Mouse (Mus musculus) stomach, embryonic 16.5 days (tissue): ENCODE data around the gene Mx1. TPM values are rescaled to one million over a fixed set of nuclear protein-coding genes. Genes with fewer than 3 reads are reported as not detected.

ENCODE experiments used
- ATAC-seq: fragments of 200-750 bp; cut with Nextera tagmentation; 2 replicates; pipeline ENCODE4 v1.8.0; 2017; ENCODE audit warnings: moderate number of reproducible peaks, moderate TSS enrichment; ENCODE audit not compliant: insufficient read depth, low FRiP score
- H3K27ac ChIP-seq: fragments of 300-500 bp; sonication (generic); 2 replicates; pipeline ENCODE4 v1.5.1; 2014; ENCODE audit warnings: low read length
- H3K27me3 ChIP-seq: fragments of 300-500 bp; sonication (generic); 2 replicates; pipeline ENCODE4 v1.6.1; 2014; ENCODE audit warnings: low read length, control low read depth, mixed read lengths; ENCODE audit not compliant: control insufficient read depth, insufficient read depth
- H3K36me3 ChIP-seq: fragments of 300-500 bp; sonication (generic); 2 replicates; pipeline ENCODE4 v1.6.1; 2014; ENCODE audit warnings: low read length; ENCODE audit not compliant: control insufficient read depth, insufficient read depth
- H3K4me1 ChIP-seq: fragments of 300-500 bp; sonication (generic); 2 replicates; pipeline ENCODE4 v1.6.1; 2014; ENCODE audit warnings: low read length, control low read depth, mixed read lengths; ENCODE audit not compliant: control insufficient read depth, insufficient read depth
- H3K4me2 ChIP-seq: fragments of 300-500 bp; sonication (generic); 2 replicates; pipeline ENCODE4 v1.6.1; 2014; ENCODE audit warnings: low read depth, low read length, mixed read lengths
- H3K4me3 ChIP-seq: fragments of 300-500 bp; sonication (generic); replicated peaks from 2 replicates; pipeline ENCODE4 v1.5.1; 2014; ENCODE audit warnings: mild to moderate bottlenecking, low read length
- H3K9ac ChIP-seq: fragments of 300-500 bp; sonication (generic); 2 replicates; pipeline ENCODE4 v1.6.1; 2014; ENCODE audit warnings: low read length
- H3K9me3 ChIP-seq: fragments of 300-500 bp; sonication (generic); replicated peaks from 2 replicates; pipeline ENCODE4 v1.6.1; 2016; ENCODE audit warnings: low read length, control low read depth; ENCODE audit not compliant: control insufficient read depth
- WGBS: fragments of 180-500 bp; shearing (Covaris S2); extraction: QIAGEN DNeasy Blood & Tissue Kit; methylation state at CpG from one replicate; pipeline ENCODE4 v1.1.7; 2014; 5-methylcytosine and 5-hydroxymethylcytosine counted together
- polyA plus RNA-seq: library from polyadenylated mRNA; unstranded; fragments of >200 nt; fragmentation: Nextera tagmentation; extraction: Ambion mirVana; gene quantifications from 2 replicates; pipeline ENCODE4 v1.2.1, GENCODE M21; 2015

Gene Mx1
- polyA plus RNA-seq, 1 experiment from 2014 or later = 0.31 TPM

DNA sequence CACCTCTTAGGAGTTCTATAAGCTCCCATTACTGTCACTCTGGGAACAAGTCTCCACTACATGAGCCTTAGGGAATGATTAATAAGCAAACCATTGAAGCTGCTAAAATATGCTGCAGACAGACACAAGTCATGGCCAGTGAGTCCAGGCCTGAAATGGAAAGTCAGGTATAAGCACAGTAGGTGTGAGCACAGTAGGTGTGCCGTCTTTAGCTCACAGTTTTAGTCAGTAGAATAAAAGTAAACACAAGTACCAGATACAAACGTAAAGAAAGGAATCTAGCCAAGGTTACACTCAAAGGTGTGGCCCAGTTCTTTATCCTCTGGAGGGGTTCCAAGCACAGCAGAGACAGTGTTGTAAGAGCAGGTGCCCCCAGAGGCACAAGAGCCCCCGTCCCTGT, 4.8 kb upstream of the Mx1 start:
- WGBS = 44% methylated on average over 3 of the region's 3 CpGs
- ATAC-seq = 0 out of 2 replicates have a peak, but pooled peaks have one; percentile 2

DNA sequence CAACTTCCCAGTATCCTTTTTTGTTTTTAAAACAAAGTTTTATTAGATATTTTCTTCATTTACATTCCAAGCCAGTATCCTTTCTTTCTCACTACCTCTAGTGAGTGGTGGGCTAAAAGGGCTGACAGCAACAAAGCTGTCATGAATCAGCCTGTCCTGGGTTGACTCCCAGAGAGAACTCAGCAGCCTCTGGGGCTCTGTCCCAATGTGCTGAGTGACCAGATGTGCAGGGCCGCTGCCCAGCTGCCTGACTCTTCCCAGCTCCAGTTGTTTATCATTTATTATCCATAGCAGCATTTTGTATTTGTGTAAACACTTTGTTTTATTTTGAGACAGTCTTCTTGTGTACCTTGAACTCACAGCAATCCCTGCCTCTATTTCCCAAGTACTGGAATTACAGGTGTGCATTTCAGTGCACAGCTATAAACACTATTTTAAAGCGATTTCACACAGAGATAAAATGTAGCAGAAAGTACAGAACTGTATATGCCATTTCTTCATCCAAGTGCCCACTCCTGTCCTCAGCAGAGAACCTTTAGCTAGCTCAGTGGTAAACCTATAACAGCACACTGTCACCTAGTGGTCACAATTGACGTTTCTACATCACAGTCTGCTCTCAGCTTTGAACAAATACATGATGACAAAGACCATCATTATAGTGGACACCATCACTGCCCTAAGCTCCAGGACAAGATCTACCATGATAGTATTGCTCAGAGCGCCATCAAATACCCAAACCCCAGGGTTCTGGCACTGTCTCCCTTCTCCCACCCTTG, 3.7 kb upstream of the Mx1 start:
- Histone ChIP-seq H3K4me1 (peaks cover 3% of the 10 kb centered on the region; the same call in 1 of the 2 replicates), H3K9me3 (no peaks in the 10 kb centered on the region), H3K27me3 (no peaks in the 10 kb centered on the region), H3K27ac (no peak overlapping the region), H3K4me3 (no peak overlapping the region), H3K4me2 (no peak overlapping the region), H3K36me3 (no peaks in the 10 kb centered on the region), H3K9ac (no peak overlapping the region)
- 49% methylated on average over 4 of the region's 4 CpGs for WGBS
- ATAC-seq = no peak

More for the DNA sequence above, 4.8 kb upstream of the Mx1 start:
- Histone ChIP-seq H3K4me3 (no peak overlapping the region), H3K9ac (no peak overlapping the region), H3K4me1 (peaks cover 3% of the 10 kb centered on the region; the same call in 1 of the 2 replicates), H3K27ac (peak overlapping the region; percentile 22; the same call in 1 of the 2 replicates), H3K4me2 (no peak overlapping the region), H3K36me3 (no peaks in the 10 kb centered on the region), H3K9me3 (no peaks in the 10 kb centered on the region), H3K27me3 (no peaks in the 10 kb centered on the region)

DNA sequence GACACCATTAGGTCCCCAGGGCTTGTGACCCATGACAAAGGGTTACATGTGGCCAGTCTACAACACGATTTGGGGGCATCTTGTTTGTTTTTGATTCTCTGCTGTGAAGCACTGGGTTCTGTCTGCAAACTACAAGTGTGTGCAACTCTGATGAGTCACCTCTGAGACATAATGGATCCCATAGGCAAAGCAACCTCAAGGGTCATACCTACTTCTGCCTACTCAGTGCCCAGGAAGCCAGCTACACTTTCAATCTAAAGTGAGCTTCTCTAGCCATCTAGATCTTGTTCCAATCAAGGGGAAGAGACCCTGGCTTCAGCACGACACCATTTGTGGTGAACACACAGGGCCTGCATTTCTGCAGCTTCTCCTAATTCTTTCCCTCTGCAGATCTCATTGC, 1.4 kb downstream of the Mx1 start:
- H3K27me3 ChIP-seq = no peaks in the 10 kb centered on the region
- H3K4me3 ChIP-seq = no peak overlapping the region
- no peak overlapping the region for H3K27ac ChIP-seq
- ATAC-seq = no peak
- H3K36me3 ChIP-seq = no peaks in the 10 kb centered on the region
- no peaks in the 10 kb centered on the region for H3K9me3 ChIP-seq
- no peak overlapping the region for H3K4me2 ChIP-seq
- peaks cover 3% of the 10 kb centered on the region; the same call in 1 of the 2 replicates for H3K4me1 ChIP-seq
- 67% methylated on average over 2 of the region's 2 CpGs for WGBS
- H3K9ac ChIP-seq = no peak overlapping the region

DNA sequence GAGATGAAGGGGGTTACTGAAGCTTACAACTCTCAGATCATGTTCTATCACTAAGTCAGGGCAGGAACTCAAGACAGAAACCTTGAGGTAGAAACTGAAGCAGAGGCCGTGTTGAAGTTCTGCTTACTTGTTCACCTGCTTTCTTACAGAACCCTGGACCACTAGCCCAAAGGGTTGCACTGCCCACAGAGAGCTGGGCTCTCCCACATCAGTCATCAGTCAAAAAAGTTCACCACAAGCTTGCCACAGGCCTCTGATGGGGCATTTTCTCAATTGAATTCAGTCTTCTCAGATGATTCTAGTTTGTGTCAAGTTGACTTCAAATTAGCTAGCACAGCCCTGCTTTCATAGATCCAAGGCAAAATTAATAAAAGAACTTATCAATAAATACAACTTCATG, 2.9 kb downstream of the Mx1 start:
- Histone ChIP-seq H3K9me3 (no peaks in the 10 kb centered on the region), H3K27ac (no peak overlapping the region), H3K9ac (no peak overlapping the region), H3K4me3 (no peak overlapping the region), H3K4me2 (no peak overlapping the region), H3K27me3 (no peaks in the 10 kb centered on the region), H3K36me3 (no peaks in the 10 kb centered on the region), H3K4me1 (peaks cover 3% of the 10 kb centered on the region; the same call in 1 of the 2 replicates)
- WGBS = 58% methylated on average over 1 of the region's 1 CpGs
- ATAC-seq = no peak

DNA sequence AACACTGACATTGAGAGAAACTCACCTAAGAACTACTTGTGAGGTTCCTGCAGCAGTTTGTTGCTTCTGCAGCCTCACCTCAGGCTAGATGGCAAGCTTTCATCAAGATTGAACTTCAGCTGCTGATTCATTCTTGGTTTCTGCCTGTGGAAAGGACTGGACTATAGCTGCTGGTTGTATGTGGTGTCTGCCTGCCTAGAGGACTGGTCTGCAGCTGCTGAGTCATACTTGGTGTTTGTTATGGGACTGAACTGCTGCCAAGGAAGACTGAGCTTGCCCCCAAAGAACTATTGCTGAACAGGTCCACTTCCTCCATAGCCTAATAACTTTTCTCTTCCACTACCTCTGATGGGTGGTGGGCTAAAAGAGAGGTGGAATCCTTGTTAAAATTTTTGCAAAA, 15.3 kb downstream of the Mx1 start:
- Histone ChIP-seq H3K4me3 (no peak overlapping the region), H3K4me2 (no peak overlapping the region), H3K36me3 (no peaks in the 10 kb centered on the region), H3K4me1 (no peaks in the 10 kb centered on the region), H3K27me3 (no peaks in the 10 kb centered on the region), H3K9ac (no peak overlapping the region), H3K9me3 (no peaks in the 10 kb centered on the region), H3K27ac (no peak overlapping the region)
- no peak for ATAC-seq

DNA sequence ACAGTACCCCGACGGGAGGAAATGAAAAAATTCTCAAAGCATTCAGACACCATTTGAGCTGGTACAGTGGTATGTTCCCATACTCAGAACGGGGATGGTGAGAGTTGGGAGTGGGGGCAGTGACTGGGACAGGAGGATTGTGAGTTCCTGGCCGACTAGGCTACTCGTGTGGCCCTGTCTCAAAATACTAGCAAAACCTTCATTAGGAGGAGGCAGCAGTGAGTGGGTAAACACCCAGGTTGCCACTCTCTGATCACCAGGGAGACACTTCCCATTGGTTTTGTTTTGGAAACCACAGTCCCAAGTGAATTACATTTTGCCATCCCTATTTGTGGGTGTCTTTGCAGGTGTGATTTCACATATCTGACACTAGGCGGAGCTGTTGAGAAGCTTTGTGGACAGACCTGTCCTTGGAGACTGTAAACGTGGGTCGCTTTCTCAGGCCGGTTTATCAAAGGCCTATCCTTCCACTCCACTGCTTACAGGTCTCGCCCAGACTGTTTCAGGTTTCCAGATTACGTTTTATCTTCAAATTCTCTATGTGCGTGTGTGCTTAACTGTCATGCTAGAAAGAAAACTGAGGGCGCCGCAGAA, 18.9 kb downstream of the Mx1 start:
- Histone ChIP-seq H3K4me3 (no peak overlapping the region), H3K4me1 (no peaks in the 10 kb centered on the region), H3K9ac (no peak overlapping the region), H3K27me3 (no peaks in the 10 kb centered on the region), H3K36me3 (no peaks in the 10 kb centered on the region), H3K27ac (no peak overlapping the region), H3K4me2 (no peak overlapping the region), H3K9me3 (no peaks in the 10 kb centered on the region)
- WGBS = 47% methylated on average over 14 of the region's 14 CpGs
- peak; percentile 58 for ATAC-seq

DNA sequence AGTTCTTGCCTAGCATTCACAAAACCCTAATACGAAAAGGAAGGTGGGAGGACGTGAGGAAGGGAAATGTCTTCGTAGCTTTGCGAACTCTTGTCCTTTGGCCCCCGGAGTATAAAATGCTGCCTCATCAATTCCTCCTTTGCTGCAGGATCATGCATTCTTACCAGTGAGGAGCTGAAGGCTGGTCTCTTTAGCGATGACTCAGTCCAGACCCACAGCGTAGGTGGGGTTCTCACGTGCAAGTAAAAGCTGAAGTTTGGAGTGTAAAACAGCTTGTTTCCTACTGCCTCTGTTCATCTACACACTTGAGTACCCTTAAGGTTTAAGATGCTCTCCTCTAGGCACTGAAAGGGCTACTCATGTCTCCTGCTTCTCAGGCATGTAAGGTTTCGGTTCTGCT, 20.7 kb downstream of the Mx1 start:
- Histone ChIP-seq H3K4me2 (no peak overlapping the region), H3K9ac (no peak overlapping the region), H3K27me3 (no peaks in the 10 kb centered on the region), H3K9me3 (no peaks in the 10 kb centered on the region), H3K4me1 (no peaks in the 10 kb centered on the region), H3K36me3 (no peaks in the 10 kb centered on the region), H3K27ac (no peak overlapping the region), H3K4me3 (no peak overlapping the region)
- ATAC-seq = no peak
- 76% methylated on average over 9 of the region's 9 CpGs for WGBS

DNA sequence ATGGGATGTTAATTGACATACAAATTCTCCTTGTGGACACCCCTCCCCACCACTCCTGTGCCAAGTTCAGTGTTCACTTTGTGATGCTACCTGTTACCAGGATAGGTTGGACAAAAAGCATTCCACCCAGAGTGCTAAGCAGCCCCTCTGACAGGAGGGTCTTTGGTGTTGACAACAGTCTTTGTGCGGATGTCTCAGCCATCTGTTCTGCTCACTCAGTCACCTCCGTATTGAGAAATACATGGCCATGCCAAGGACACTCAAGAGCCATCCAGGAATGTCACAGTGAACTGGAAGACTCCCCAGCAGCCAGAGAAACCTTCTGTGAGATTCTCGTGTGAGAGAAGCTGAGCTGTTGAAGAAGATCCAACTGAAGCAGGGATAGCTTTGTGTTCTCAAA, 24.5 kb downstream of the Mx1 start:
- Histone ChIP-seq H3K27me3 (no peaks in the 10 kb centered on the region), H3K4me1 (no peaks in the 10 kb centered on the region), H3K9me3 (no peaks in the 10 kb centered on the region), H3K4me2 (no peak overlapping the region), H3K9ac (no peak overlapping the region), H3K36me3 (no peaks in the 10 kb centered on the region), H3K4me3 (no peak overlapping the region), H3K27ac (no peak overlapping the region)
- 82% methylated on average over 3 of the region's 3 CpGs for WGBS
- ATAC-seq = no peak

DNA sequence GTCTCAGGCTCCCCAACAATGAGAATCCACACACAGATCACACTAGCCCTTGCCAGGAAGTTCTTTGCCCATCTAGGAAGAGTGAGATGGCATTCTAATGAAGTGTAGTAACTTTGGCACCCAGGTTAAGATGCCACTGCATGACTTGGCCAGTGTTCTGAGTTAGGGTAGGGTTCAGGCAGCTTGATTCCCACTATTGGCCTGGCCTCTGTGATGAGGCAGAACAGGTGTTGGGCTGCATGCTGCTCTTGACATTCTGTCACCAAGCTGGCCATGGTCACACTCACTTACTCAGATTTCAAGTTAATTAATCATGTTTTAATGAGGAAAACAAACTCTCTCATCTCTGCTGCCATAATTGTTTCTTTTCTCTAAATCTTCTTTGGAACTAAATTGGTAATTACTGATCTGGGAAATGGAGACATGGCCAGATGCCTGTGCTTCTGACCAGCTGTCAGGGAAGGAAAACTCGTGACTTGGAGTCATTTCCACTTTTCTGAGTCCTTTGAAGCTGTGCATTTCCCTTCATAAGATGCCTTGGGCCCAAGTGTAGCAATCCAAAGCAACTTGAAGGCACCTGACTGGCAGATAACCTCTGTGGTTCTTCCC, 25.2 kb downstream of the Mx1 start:
- no peak overlapping the region for H3K4me2 ChIP-seq
- no peaks in the 10 kb centered on the region for H3K9me3 ChIP-seq
- H3K4me1 ChIP-seq = no peaks in the 10 kb centered on the region
- no peaks in the 10 kb centered on the region for H3K27me3 ChIP-seq
- WGBS = 27% methylated on average over 1 of the region's 1 CpGs
- H3K27ac ChIP-seq = no peak overlapping the region
- no peak overlapping the region for H3K9ac ChIP-seq
- ATAC-seq = no peak
- no peaks in the 10 kb centered on the region for H3K36me3 ChIP-seq
- no peak overlapping the region for H3K4me3 ChIP-seq
